Mouse (Mus musculus) cerebellum, adult 2 months (tissue): Measurements from ENCODE around the gene Lnx2.

Source experiments
- CTCF ChIP-seq: fragments of 200-500 bp; IDR thresholded peaks from 2 replicates; pipeline ENCODE4 v1.5.1; 2011; ENCODE audit warnings: low read depth, mild to moderate bottlenecking, control low read depth, low read length, moderate library complexity, borderline replicate concordance; ENCODE audit not compliant: insufficient read depth
- POLR2A ChIP-seq: fragments of 200-500 bp; IDR thresholded peaks from 2 replicates; pipeline ENCODE4 v1.6.1; 2011; ENCODE audit warnings: low read length, control low read depth, borderline replicate concordance; ENCODE audit not compliant: insufficient read depth

GRCm38 (mm10) chr5:147117027-147117426, 40.6 kb upstream of the Lnx2 start:
- TF ChIP-seq CTCF (no peak), POLR2A (no peak)
